Mouse (Mus musculus) limb, embryonic 14.5 days (tissue): ENCODE data around the gene Rpusd4. TPM values are rescaled to one million over a fixed set of nuclear protein-coding genes. Genes with fewer than 3 reads are reported as not detected.

Source experiments
- ATAC-seq: fragments of 200-750 bp; cut with Nextera tagmentation; 2 replicates; pipeline ENCODE4 v1.8.0; 2017; ENCODE audit warnings: low read depth, moderate number of reproducible peaks, moderate TSS enrichment; ENCODE audit not compliant: low FRiP score
- DNase-seq: peaks from one replicate; pipeline ENCODE4 v3.0.0-alpha.2; 2015; ENCODE audit warnings: low spot score
- H3K27ac ChIP-seq: fragments of 300-500 bp; sonication (generic); replicated peaks from 2 replicates; pipeline ENCODE4 v1.5.1; 2014; ENCODE audit warnings: low read depth, mild to moderate bottlenecking, low read length, moderate library complexity, mixed read lengths
- H3K27me3 ChIP-seq: fragments of 300-500 bp; sonication (generic); 2 replicates; pipeline ENCODE4 v1.6.1; 2014; ENCODE audit warnings: low read length, mixed read lengths; ENCODE audit not compliant: control insufficient read depth, insufficient read depth
- H3K36me3 ChIP-seq: fragments of 300-500 bp; sonication (generic); 2 replicates; pipeline ENCODE4 v1.6.1; 2014; ENCODE audit warnings: mild to moderate bottlenecking, low read length, moderate library complexity, mixed read lengths; ENCODE audit not compliant: control insufficient read depth, insufficient read depth
- H3K4me1 ChIP-seq: fragments of 300-500 bp; sonication (generic); 2 replicates; pipeline ENCODE4 v1.6.1; 2014; ENCODE audit warnings: antibody characterized with exemption, low read length, mixed read lengths; ENCODE audit not compliant: control insufficient read depth, insufficient read depth
- H3K4me2 ChIP-seq: fragments of 300-500 bp; sonication (generic); replicated peaks from 2 replicates; pipeline ENCODE4 v1.6.1; 2014; ENCODE audit warnings: low read depth, mild to moderate bottlenecking, low read length, moderate library complexity; ENCODE audit not compliant: severe bottlenecking
- H3K4me3 ChIP-seq: fragments of 300-500 bp; sonication (generic); replicated peaks from 2 replicates; pipeline ENCODE4 v1.5.1; 2014; ENCODE audit warnings: low read length
- H3K9ac ChIP-seq: fragments of 300-500 bp; sonication (generic); 2 replicates; pipeline ENCODE4 v1.6.1; 2014; ENCODE audit warnings: mild to moderate bottlenecking, low read depth, low read length, moderate library complexity; ENCODE audit not compliant: severe bottlenecking
- H3K9me3 ChIP-seq: fragments of 300-500 bp; sonication (generic); 2 replicates; pipeline ENCODE4 v1.6.1; 2016; ENCODE audit warnings: low read length; ENCODE audit not compliant: control insufficient read depth
- POLR2A ChIP-seq: fragments of 200-500 bp; IDR thresholded peaks from 2 replicates; pipeline ENCODE4 v1.8.0; 2012; ENCODE audit warnings: inconsistent platforms, mild to moderate bottlenecking, moderate library complexity, borderline replicate concordance; ENCODE audit not compliant: insufficient read depth, insufficient read length; ENCODE audit errors: extremely low read depth
- WGBS: fragments of 180-500 bp; shearing (Covaris S2); extraction: QIAGEN DNeasy Blood & Tissue Kit; methylation state at CpG from one replicate; pipeline ENCODE4 v1.1.7; 2014; 5-methylcytosine and 5-hydroxymethylcytosine counted together
- polyA plus RNA-seq, 2 experiments: library from polyadenylated mRNA; depleted of rRNA in 1 of 2; stranded (reverse) in 1 of 2; unstranded in 1 of 2; fragments of >200 nt; fragmentation: Nextera tagmentation in 1 of 2; extraction: Ambion mirVana in 1 of 2; gene quantifications; 2 replicates each; pipeline versions ENCODE4 v1.2.1 to v1.2.3; 2012 to 2014

Rpusd4 gene
- polyA plus RNA-seq, 2 experiments: 24.9 to 25.8 TPM

DNA sequence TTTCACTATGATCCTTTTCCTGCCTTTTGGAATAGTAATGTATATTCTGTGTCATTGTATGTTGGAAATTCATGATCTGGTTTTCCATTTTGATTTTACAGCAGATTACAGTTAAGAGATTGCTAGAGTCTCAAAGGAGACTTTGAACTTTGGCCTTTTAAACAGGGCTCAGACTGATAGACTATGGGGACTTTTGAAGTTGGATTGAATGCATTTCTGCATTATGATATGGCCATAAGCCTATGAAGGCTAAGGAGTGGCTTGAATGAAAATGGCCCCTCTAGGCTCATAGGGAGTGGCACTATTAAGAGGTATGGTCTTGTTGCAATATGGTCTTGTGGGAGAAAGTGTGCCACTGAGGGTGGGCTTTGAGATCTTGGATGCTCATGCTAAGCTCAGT is 30.1 kb downstream of the Rpusd4 start:
- ATAC-seq (no peak), DNase-seq (no peak)
- Histone ChIP-seq H3K27me3 (no peaks in the 10 kb centered on the region), H3K4me1 (0 out of 2 replicates have a peak, but pooled peaks cover 1% of the 10 kb centered on the region), H3K4me3 (no peak overlapping the region), H3K27ac (no peak overlapping the region), H3K4me2 (no peak overlapping the region), H3K9ac (no peak overlapping the region), H3K9me3 (peaks cover 3% of the 10 kb centered on the region; the same call in 1 of the 2 replicates), H3K36me3 (no peaks in the 10 kb centered on the region)
- TF ChIP-seq POLR2A: no peak

DNA sequence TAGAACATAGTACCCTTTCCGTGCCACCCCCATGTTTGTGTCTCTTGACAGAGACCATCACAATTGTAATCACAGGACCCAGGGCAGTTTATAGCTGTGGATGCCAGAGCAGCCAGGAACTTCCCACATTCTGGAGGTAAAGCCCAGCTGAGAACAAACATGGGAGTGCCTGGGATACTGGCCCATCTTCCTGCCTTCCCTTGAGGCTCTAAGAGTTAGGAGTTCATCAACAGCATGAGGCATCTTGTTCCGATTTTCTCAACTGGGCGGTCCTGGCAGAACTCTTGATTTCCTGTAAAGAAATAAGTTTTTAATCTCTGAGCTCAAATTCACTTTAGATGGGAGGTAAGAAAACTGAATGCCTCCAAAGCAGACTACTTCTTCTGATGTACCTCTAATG is 34.5 kb downstream of the Rpusd4 start:
- WGBS: 70% methylated on average over 3 of the region's 3 CpGs
- Histone ChIP-seq H3K4me3 (no peak overlapping the region), H3K9me3 (no peaks in the 10 kb centered on the region), H3K36me3 (no peaks in the 10 kb centered on the region), H3K4me2 (no peak overlapping the region), H3K4me1 (no peaks in the 10 kb centered on the region), H3K9ac (no peak overlapping the region), H3K27ac (no peak overlapping the region), H3K27me3 (no peaks in the 10 kb centered on the region)
- DNase-seq (no peak), ATAC-seq (no peak)
- TF ChIP-seq POLR2A: no peak

DNA sequence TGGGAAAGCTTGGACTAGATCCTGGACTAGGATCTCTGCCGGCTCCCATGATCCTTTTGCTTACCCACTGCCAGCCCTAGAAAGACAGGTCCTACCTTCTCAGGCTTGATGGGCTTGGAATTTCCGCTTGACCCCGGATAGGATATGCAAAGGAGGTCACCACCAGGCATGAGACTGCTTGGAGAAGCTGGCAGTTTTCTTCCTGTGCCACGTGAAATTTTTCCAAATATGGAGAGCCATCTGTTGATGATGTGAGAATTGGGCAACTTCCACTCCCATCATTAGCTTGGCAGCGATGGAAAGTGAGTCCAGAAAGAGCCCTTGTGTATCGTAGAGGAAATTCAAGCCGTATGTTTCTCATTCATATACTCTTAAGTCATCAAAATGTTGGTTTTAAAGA is 39.8 kb downstream of the Rpusd4 start:
- peak; percentile 79 for DNase-seq
- no peak overlapping the region for H3K27ac ChIP-seq
- 27% methylated on average over 7 of the region's 7 CpGs for WGBS

DNA sequence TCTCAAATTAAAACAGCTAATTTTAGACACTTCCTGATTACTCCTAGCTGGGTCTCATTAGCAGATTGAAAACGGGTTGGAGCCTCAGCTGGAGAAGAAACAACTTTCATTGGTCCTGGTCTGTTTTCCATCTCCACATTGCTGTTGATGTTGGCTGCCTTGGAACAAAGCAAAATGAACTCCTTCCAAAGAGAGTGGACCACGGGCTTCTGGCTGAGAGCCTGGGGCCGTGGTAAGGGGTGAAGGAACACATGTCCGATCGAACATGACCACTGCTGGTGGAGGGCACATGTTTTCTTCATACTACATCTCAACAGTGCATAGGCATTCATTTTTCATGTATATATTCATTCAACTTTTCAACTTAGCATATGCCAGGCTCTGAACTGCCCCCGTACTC is 42.7 kb downstream of the Rpusd4 start:
- no peak for ATAC-seq
- Histone ChIP-seq H3K36me3 (no peaks in the 10 kb centered on the region), H3K27me3 (no peaks in the 10 kb centered on the region), H3K4me1 (peaks cover 40% of the 10 kb centered on the region), H3K9ac (no peak overlapping the region), H3K27ac (no peak overlapping the region), H3K9me3 (no peaks in the 10 kb centered on the region), H3K4me3 (no peak overlapping the region), H3K4me2 (no peak overlapping the region)
- no peak for DNase-seq
- WGBS: 44% methylated on average over 6 of the region's 6 CpGs
- no peak for TF ChIP-seq POLR2A

More for the DNA sequence above, 39.8 kb downstream of the Rpusd4 start:
- Histone ChIP-seq H3K4me1 (peaks cover 13% of the 10 kb centered on the region), H3K36me3 (no peaks in the 10 kb centered on the region), H3K27me3 (no peaks in the 10 kb centered on the region), H3K9me3 (no peaks in the 10 kb centered on the region), H3K4me3 (no peak overlapping the region), H3K4me2 (no peak overlapping the region), H3K9ac (no peak overlapping the region)
- ATAC-seq: no peak
- TF ChIP-seq POLR2A: no peak

DNA sequence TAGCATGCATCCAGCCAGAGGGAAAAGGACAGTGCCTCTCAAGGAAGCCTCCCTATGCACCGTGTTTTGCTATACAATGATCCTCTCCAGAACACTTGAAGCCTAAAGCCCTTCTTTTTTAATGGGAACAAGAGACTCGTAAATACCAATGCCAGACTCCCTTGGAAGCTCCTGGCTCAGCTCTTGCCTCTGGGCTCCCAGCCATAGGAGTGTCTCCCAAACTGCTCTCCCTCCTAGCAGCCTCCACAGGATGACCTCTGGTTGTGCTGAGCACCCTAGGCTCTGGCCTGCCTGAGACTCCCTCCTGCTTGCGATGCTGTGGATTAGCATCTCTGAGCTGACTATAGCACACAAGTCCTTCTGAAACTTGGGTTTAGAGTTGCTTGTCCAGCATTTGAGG is 44.9 kb downstream of the Rpusd4 start:
- Histone ChIP-seq H3K9ac (no peak overlapping the region), H3K4me2 (no peak overlapping the region), H3K4me1 (peaks cover 53% of the 10 kb centered on the region), H3K9me3 (no peaks in the 10 kb centered on the region), H3K36me3 (no peaks in the 10 kb centered on the region), H3K4me3 (no peak overlapping the region), H3K27me3 (no peaks in the 10 kb centered on the region), H3K27ac (peak overlapping the region; percentile 26; the same call in 1 of the 2 replicates)
- 27% methylated on average over 3 of the region's 3 CpGs for WGBS
- DNase-seq (peak; percentile 82), ATAC-seq (peak; percentile 58)
- no peak for TF ChIP-seq POLR2A

DNA sequence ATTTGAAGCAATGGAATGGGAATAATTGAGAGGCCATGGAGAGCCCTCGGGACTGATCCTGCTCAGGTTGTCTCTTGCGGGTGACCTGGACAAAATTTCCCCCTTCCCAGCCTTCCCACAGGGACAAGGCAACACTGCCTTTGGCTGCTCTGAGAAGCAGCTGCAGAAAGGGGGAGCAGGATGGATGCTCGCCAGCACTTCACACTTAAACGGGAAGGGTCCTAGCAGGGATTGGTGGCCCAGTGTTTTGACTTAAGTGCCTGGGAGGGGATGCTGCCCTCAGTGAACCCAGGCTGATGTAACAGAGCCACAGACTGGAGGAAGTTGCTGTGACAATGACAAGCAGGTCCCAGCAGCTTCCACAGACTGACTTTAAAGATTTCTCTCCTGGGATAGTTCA is 45.9 kb downstream of the Rpusd4 start:
- Histone ChIP-seq H3K4me2 (no peak overlapping the region), H3K9ac (no peak overlapping the region), H3K4me1 (peaks cover 63% of the 10 kb centered on the region), H3K36me3 (no peaks in the 10 kb centered on the region), H3K27ac (peak overlapping the region; percentile 26; the same call in 1 of the 2 replicates), H3K9me3 (no peaks in the 10 kb centered on the region), H3K4me3 (no peak overlapping the region), H3K27me3 (no peaks in the 10 kb centered on the region)
- peak; percentile 17; the same call in 1 of the 2 replicates for ATAC-seq
- TF ChIP-seq POLR2A: no peak
- no peak for DNase-seq
- WGBS: 22% methylated on average over 4 of the region's 4 CpGs
